Mouse (Mus musculus) hindbrain, embryonic 13.5 days (tissue): ENCODE data around the gene Igfals. TPM values are rescaled to one million over a fixed set of nuclear protein-coding genes. Genes with fewer than 3 reads are reported as not detected.

Experiments
- ATAC-seq: fragments of 200-750 bp; cut with Nextera tagmentation; 2 replicates; pipeline ENCODE4 v1.8.0; 2017; ENCODE audit warnings: moderate TSS enrichment; ENCODE audit not compliant: low FRiP score
- H3K27ac ChIP-seq: fragments of 300-500 bp; sonication (generic); 2 replicates; pipeline ENCODE4 v1.5.1; 2015; ENCODE audit warnings: inconsistent platforms, mild to moderate bottlenecking, moderate library complexity
- H3K27me3 ChIP-seq: fragments of 300-500 bp; sonication (generic); 2 replicates; pipeline ENCODE4 v1.6.1; 2015; ENCODE audit warnings: mild to moderate bottlenecking, inconsistent platforms
- H3K36me3 ChIP-seq: fragments of 300-500 bp; sonication (generic); 2 replicates; pipeline ENCODE4 v1.6.1; 2015; ENCODE audit warnings: mild to moderate bottlenecking, inconsistent platforms
- H3K4me1 ChIP-seq: fragments of 300-500 bp; sonication (generic); replicated peaks from 2 replicates; pipeline ENCODE4 v1.6.1; 2015; ENCODE audit warnings: inconsistent platforms
- H3K4me2 ChIP-seq: fragments of 300-500 bp; sonication (generic); 2 replicates; pipeline ENCODE4 v1.6.1; 2015; ENCODE audit warnings: inconsistent platforms, mild to moderate bottlenecking, moderate library complexity
- H3K4me3 ChIP-seq: fragments of 300-500 bp; sonication (generic); 2 replicates; pipeline ENCODE4 v1.5.1; 2015; ENCODE audit warnings: mild to moderate bottlenecking, inconsistent platforms
- H3K9ac ChIP-seq: fragments of 300-500 bp; sonication (generic); 2 replicates; pipeline ENCODE4 v1.6.1; 2015; ENCODE audit warnings: mild to moderate bottlenecking, inconsistent platforms
- H3K9me3 ChIP-seq: fragments of 300-500 bp; sonication (generic); 2 replicates; pipeline ENCODE4 v1.6.1; 2016; ENCODE audit warnings: inconsistent platforms
- WGBS: fragments of 180-500 bp; shearing (Covaris S2); methylation state at CpG from one replicate; pipeline ENCODE4 v1.1.7; 2015; 5-methylcytosine and 5-hydroxymethylcytosine counted together
- polyA plus RNA-seq: library from polyadenylated mRNA; unstranded; fragments of >200 nt; fragmentation: Nextera tagmentation; extraction: Ambion mirVana; gene quantifications from 2 replicates; pipeline ENCODE4 v1.2.1, GENCODE M21; 2015

Igfals gene
- polyA plus RNA-seq, 1 experiment from 2014 or later = 0.17 TPM

- H3K9ac ChIP-seq = peak overlapping the region; percentile 96
These were observed 31.1 kb downstream of the Igfals start for GRCm38 (mm10) chr17:24896993-24897269.

GRCm38 (mm10) chr17:24897600-24897999 is 31.8 kb downstream of the Igfals start:
- peak overlapping the region; percentile 70 for H3K4me3 ChIP-seq
- H3K4me1 ChIP-seq = peaks cover 46% of the 10 kb centered on the region
- H3K27me3 ChIP-seq = no peaks in the 10 kb centered on the region
- WGBS = 68% methylated on average over 4 of the region's 4 CpGs
- peak overlapping the region; percentile 96 for H3K9ac ChIP-seq
- H3K9me3 ChIP-seq = no peaks in the 10 kb centered on the region
- H3K27ac ChIP-seq = no peak overlapping the region
- peak overlapping the region; percentile 100 for H3K4me2 ChIP-seq
- no peak for ATAC-seq
- peaks cover 68% of the 10 kb centered on the region for H3K36me3 ChIP-seq

More at GRCm38 (mm10) chr17:24896993-24897269, 31.1 kb downstream of the Igfals start:
- WGBS = 35% methylated on average over 11 of the region's 11 CpGs
- Histone ChIP-seq H3K4me2 (peak overlapping the region; percentile 100), H3K36me3 (peaks cover 68% of the 10 kb centered on the region), H3K9me3 (no peaks in the 10 kb centered on the region), H3K27me3 (no peaks in the 10 kb centered on the region), H3K27ac (peak overlapping the region; percentile 91), H3K4me1 (peaks cover 46% of the 10 kb centered on the region), H3K4me3 (peak overlapping the region; percentile 70)
- ATAC-seq = no peak

GRCm38 (mm10) chr17:24898041-24898854 is 32.5 kb downstream of the Igfals start:
- Histone ChIP-seq H3K4me3 (peak overlapping the region; percentile 70; the same call in 1 of the 2 replicates), H3K4me1 (peaks cover 44% of the 10 kb centered on the region), H3K9me3 (no peaks in the 10 kb centered on the region), H3K27ac (no peak overlapping the region), H3K27me3 (no peaks in the 10 kb centered on the region), H3K36me3 (peaks cover 68% of the 10 kb centered on the region), H3K4me2 (peak overlapping the region; percentile 100), H3K9ac (peak overlapping the region; percentile 96)
- 91% methylated on average over 4 of the region's 4 CpGs for WGBS
- ATAC-seq = no peak

- no peak overlapping the region for H3K9ac ChIP-seq
- H3K4me3 ChIP-seq = no peak overlapping the region
- H3K27ac ChIP-seq = no peak overlapping the region
- H3K36me3 ChIP-seq = peaks cover 70% of the 10 kb centered on the region
- no peaks in the 10 kb centered on the region for H3K27me3 ChIP-seq
- no peaks in the 10 kb centered on the region for H3K9me3 ChIP-seq
- H3K4me1 ChIP-seq = peaks cover 35% of the 10 kb centered on the region
- no peak overlapping the region for H3K4me2 ChIP-seq
- no peak for ATAC-seq
- 86% methylated on average over 5 of the region's 5 CpGs for WGBS
These were observed 33.4 kb downstream of the Igfals start for GRCm38 (mm10) chr17:24899153-24899552.

GRCm38 (mm10) chr17:24900014-24900413 is 34.2 kb downstream of the Igfals start:
- no peak overlapping the region for H3K9ac ChIP-seq
- H3K27ac ChIP-seq = no peak overlapping the region
- H3K36me3 ChIP-seq = peaks cover 79% of the 10 kb centered on the region
- WGBS = 96% methylated on average over 6 of the region's 6 CpGs
- no peaks in the 10 kb centered on the region for H3K9me3 ChIP-seq
- H3K4me2 ChIP-seq = no peak overlapping the region
- H3K4me1 ChIP-seq = peaks cover 32% of the 10 kb centered on the region
- no peak overlapping the region for H3K4me3 ChIP-seq
- ATAC-seq = no peak
- H3K27me3 ChIP-seq = no peaks in the 10 kb centered on the region

GRCm38 (mm10) chr17:24902124-24902523 is 36.3 kb downstream of the Igfals start:
- Histone ChIP-seq H3K36me3 (peaks cover 100% of the 10 kb centered on the region), H3K4me3 (no peak overlapping the region), H3K27ac (no peak overlapping the region), H3K9me3 (no peaks in the 10 kb centered on the region), H3K4me2 (no peak overlapping the region), H3K27me3 (no peaks in the 10 kb centered on the region), H3K9ac (no peak overlapping the region), H3K4me1 (peaks cover 17% of the 10 kb centered on the region)
- no peak for ATAC-seq
- 95% methylated on average over 5 of the region's 5 CpGs for WGBS

- H3K36me3 ChIP-seq = peaks cover 100% of the 10 kb centered on the region
- H3K4me2 ChIP-seq = no peak overlapping the region
- no peaks in the 10 kb centered on the region for H3K9me3 ChIP-seq
- 68% methylated on average over 9 of the region's 9 CpGs for WGBS
- H3K4me1 ChIP-seq = peaks cover 9% of the 10 kb centered on the region
- no peak overlapping the region for H3K4me3 ChIP-seq
- H3K27me3 ChIP-seq = no peaks in the 10 kb centered on the region
- no peak overlapping the region for H3K27ac ChIP-seq
- no peak for ATAC-seq
- no peak overlapping the region for H3K9ac ChIP-seq
These were observed 37.1 kb downstream of the Igfals start for GRCm38 (mm10) chr17:24902671-24903474.

GRCm38 (mm10) chr17:24903767-24904166 is 38.0 kb downstream of the Igfals start:
- H3K9ac ChIP-seq = no peak overlapping the region
- no peak overlapping the region for H3K27ac ChIP-seq
- no peaks in the 10 kb centered on the region for H3K9me3 ChIP-seq
- no peak overlapping the region for H3K4me3 ChIP-seq
- no peak for ATAC-seq
- 93% methylated on average over 9 of the region's 9 CpGs for WGBS
- H3K36me3 ChIP-seq = peaks cover 100% of the 10 kb centered on the region
- 0 out of 2 replicates have a peak, but pooled peaks cover under 1% of the 10 kb centered on the region for H3K4me1 ChIP-seq
- no peaks in the 10 kb centered on the region for H3K27me3 ChIP-seq
- no peak overlapping the region for H3K4me2 ChIP-seq

GRCm38 (mm10) chr17:24907591-24907990 is 41.8 kb downstream of the Igfals start:
- Histone ChIP-seq H3K9ac (no peak overlapping the region), H3K36me3 (peaks cover 100% of the 10 kb centered on the region), H3K27ac (no peak overlapping the region), H3K4me3 (no peak overlapping the region), H3K9me3 (no peaks in the 10 kb centered on the region), H3K27me3 (no peaks in the 10 kb centered on the region), H3K4me1 (no peaks in the 10 kb centered on the region), H3K4me2 (no peak overlapping the region)
- no peak for ATAC-seq
- WGBS = 96% methylated on average over 2 of the region's 2 CpGs

- Histone ChIP-seq H3K4me3 (no peak overlapping the region), H3K27ac (no peak overlapping the region), H3K9me3 (no peaks in the 10 kb centered on the region), H3K4me2 (no peak overlapping the region), H3K27me3 (no peaks in the 10 kb centered on the region), H3K9ac (no peak overlapping the region), H3K4me1 (no peaks in the 10 kb centered on the region), H3K36me3 (peaks cover 98% of the 10 kb centered on the region)
- no peak for ATAC-seq
These were observed 48.2 kb downstream of the Igfals start for GRCm38 (mm10) chr17:24913984-24914383.

- Histone ChIP-seq H3K4me3 (no peak overlapping the region), H3K27me3 (no peaks in the 10 kb centered on the region), H3K4me1 (no peaks in the 10 kb centered on the region), H3K4me2 (no peak overlapping the region), H3K27ac (no peak overlapping the region), H3K9me3 (no peaks in the 10 kb centered on the region), H3K36me3 (peaks cover 98% of the 10 kb centered on the region), H3K9ac (no peak overlapping the region)
- WGBS = 98% methylated on average over 1 of the region's 1 CpGs
- no peak for ATAC-seq
These were observed 57.4 kb downstream of the Igfals start for GRCm38 (mm10) chr17:24923246-24923645.

GRCm38 (mm10) chr17:24929506-24929905 is 63.7 kb downstream of the Igfals start:
- Histone ChIP-seq H3K27ac (no peak overlapping the region), H3K4me1 (peaks cover 16% of the 10 kb centered on the region), H3K9me3 (no peaks in the 10 kb centered on the region), H3K27me3 (no peaks in the 10 kb centered on the region), H3K36me3 (peaks cover 52% of the 10 kb centered on the region), H3K9ac (no peak overlapping the region), H3K4me3 (no peak overlapping the region), H3K4me2 (no peak overlapping the region)
- 83% methylated on average over 1 of the region's 1 CpGs for WGBS
- ATAC-seq = no peak
